Mouse (Mus musculus) kidney, embryonic 16.5 days (tissue): Measurements from ENCODE around the gene Gm49380. TPM values are rescaled to one million over a fixed set of nuclear protein-coding genes. Genes with fewer than 3 reads are reported as not detected.
A peak's percentile ranks its signal among the peaks of the same experiment; 100 is the strongest.

Source experiments
- ATAC-seq: fragments of 200-750 bp; cut with Nextera tagmentation; 2 replicates; pipeline ENCODE4 v1.8.0; 2017; ENCODE audit warnings: moderate TSS enrichment; ENCODE audit not compliant: low FRiP score, low TSS enrichment
- H3K27ac ChIP-seq: fragments of 300-500 bp; sonication (generic); 2 replicates; pipeline ENCODE4 v1.5.1; 2014; ENCODE audit warnings: low read length
- H3K27me3 ChIP-seq: fragments of 300-500 bp; sonication (generic); 2 replicates; pipeline ENCODE4 v1.6.1; 2014; ENCODE audit warnings: low read length, control low read depth, mixed read lengths; ENCODE audit not compliant: insufficient read depth
- H3K36me3 ChIP-seq: fragments of 300-500 bp; sonication (generic); 2 replicates; pipeline ENCODE4 v1.6.1; 2014; ENCODE audit warnings: low read length, control low read depth, mixed read lengths; ENCODE audit not compliant: insufficient read depth
- H3K4me1 ChIP-seq: fragments of 300-500 bp; sonication (generic); 2 replicates; pipeline ENCODE4 v1.6.1; 2014; ENCODE audit warnings: low read length, control low read depth, mixed read lengths; ENCODE audit not compliant: insufficient read depth
- H3K4me2 ChIP-seq: fragments of 300-500 bp; sonication (generic); replicated peaks from 2 replicates; pipeline ENCODE4 v1.6.1; 2014; ENCODE audit warnings: low read depth, low read length
- H3K4me3 ChIP-seq: fragments of 300-500 bp; sonication (generic); 2 replicates; pipeline ENCODE4 v1.5.1; 2014; ENCODE audit warnings: mild to moderate bottlenecking, low read length
- H3K9ac ChIP-seq: fragments of 300-500 bp; sonication (generic); replicated peaks from 2 replicates; pipeline ENCODE4 v1.6.1; 2014; ENCODE audit warnings: low read length
- H3K9me3 ChIP-seq: fragments of 300-500 bp; sonication (generic); 2 replicates; pipeline ENCODE4 v1.6.1; 2016; ENCODE audit warnings: low read length, control low read depth
- WGBS: fragments of 180-500 bp; shearing (Covaris S2); extraction: QIAGEN DNeasy Blood & Tissue Kit; methylation state at CpG from one replicate; pipeline ENCODE4 v1.1.7; 2014; 5-methylcytosine and 5-hydroxymethylcytosine counted together
- polyA plus RNA-seq: library from polyadenylated mRNA; unstranded; fragments of >200 nt; fragmentation: Nextera tagmentation; extraction: Ambion mirVana; gene quantifications from 2 replicates; pipeline ENCODE4 v1.2.1, GENCODE M21; 2015

Gene Gm49380
- polyA plus RNA-seq, 1 experiment from 2014 or later: 0.25 TPM

DNA sequence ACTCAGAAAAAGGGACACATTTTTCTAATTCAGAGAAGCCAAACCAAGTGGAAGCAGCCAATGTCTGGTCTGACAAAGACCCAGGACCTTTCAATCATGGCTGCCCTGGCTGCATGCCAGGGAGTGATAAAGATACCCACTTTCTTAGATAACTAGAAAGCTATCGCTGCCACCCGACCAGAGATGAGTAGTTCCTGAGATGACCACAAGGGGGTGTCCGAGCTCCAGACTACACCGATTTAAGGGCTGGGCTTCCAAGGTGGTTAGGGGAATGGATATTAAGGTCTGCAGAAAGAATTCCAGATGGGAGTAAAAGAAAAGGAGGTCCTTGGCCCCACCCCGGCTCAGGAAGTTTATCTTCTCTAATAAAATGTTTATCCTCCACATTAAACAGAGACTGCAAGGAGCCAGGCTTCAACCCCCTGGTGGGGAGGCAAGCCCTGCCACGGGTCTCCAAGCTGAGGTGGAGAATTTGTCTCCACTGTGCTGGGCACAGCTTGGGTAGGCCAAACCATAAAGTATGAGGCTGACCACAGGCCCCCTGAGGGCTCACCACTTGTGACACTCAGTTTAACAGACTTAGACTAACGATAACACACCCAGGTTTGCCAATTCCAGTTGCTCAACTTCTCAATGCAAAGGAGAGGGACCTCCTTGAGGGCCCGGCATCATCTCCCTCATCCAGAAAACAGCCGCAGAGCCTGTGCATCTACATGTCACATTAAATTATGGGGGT lies 3.8 kb downstream of the Gm49380 start:
- 0 out of 2 replicates have a peak overlapping the region, but pooled peaks have one; percentile 4 for H3K27ac ChIP-seq

DNA sequence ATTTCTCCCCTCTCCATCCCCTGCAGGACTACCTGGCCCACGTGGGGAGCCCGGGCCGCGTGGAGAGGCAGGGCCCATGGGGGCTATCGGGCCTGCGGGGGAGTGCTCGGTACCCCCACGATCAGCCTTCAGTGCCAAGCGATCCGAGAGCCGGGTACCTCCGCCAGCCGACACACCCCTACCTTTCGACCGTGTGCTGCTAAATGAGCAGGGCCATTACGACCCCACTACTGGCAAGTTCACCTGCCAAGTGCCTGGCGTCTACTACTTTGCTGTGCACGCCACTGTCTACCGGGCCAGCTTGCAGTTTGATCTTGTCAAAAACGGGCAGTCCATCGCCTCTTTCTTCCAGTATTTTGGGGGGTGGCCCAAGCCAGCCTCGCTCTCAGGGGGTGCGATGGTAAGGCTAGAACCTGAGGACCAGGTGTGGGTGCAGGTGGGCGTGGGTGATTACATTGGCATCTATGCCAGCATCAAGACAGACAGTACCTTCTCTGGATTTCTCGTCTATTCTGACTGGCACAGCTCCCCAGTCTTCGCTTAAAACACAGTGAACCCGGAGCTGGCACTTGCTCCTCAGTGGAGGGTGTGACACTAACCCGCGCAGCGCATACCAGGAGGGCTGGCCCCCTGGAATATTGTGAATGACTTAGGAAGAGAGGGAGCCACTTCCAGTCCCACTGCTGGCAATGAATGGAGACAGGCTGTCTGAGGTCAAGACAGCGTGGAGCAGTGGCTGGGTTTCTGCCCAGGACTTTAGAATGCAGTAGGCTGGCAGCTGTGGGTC lies 4.8 kb downstream of the Gm49380 start:
- Histone ChIP-seq H3K36me3 (peaks cover 17% of the 10 kb centered on the region), H3K27me3 (no peaks in the 10 kb centered on the region), H3K4me1 (peaks cover 57% of the 10 kb centered on the region), H3K27ac (peak overlapping the region; percentile 84; the same call in 1 of the 2 replicates), H3K4me2 (peak overlapping the region; percentile 47; the same call in 1 of the 2 replicates), H3K4me3 (0 out of 2 replicates have a peak overlapping the region, but pooled peaks have one; percentile 28), H3K9ac (peak overlapping the region; percentile 43), H3K9me3 (no peaks in the 10 kb centered on the region)
- WGBS: 76% methylated on average over 31 of the region's 31 CpGs
- no peak for ATAC-seq

More for the DNA sequence above, 3.8 kb downstream of the Gm49380 start:
- Histone ChIP-seq H3K4me1 (peaks cover 57% of the 10 kb centered on the region), H3K4me2 (peak overlapping the region; percentile 47), H3K27me3 (no peaks in the 10 kb centered on the region), H3K36me3 (peaks cover 17% of the 10 kb centered on the region), H3K9me3 (no peaks in the 10 kb centered on the region), H3K4me3 (peak overlapping the region; percentile 22), H3K9ac (peak overlapping the region; percentile 48)
- no peak for ATAC-seq
- 21% methylated on average over 9 of the region's 9 CpGs for WGBS

DNA sequence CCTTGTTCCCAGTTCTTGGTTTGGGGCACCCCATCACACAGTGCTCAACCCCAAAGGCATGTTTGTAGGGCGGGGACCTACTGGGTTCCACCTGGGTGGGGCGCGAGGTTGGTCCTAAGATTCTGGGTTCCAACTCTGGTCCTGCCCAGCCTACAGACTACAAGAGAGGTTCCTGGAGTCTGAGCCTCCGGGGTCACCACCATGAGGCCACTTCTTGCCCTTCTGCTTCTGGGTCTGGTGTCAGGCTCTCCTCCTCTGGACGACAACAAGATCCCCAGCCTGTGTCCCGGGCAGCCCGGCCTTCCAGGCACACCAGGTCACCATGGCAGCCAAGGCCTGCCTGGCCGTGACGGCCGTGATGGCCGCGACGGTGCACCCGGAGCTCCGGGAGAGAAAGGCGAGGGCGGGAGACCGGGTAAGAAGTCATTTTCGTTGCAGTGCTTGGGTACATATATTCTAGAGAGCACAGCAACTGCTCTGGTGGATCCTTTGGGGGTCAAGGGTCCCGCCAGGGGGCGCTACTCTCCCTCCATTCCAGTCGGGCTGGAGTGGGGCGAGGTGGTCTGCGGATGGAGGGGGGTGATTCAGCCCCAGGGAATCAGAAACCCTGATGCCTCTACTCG lies 5.6 kb downstream of the Gm49380 start:
- no peaks in the 10 kb centered on the region for H3K9me3 ChIP-seq
- H3K4me3 ChIP-seq: peak overlapping the region; percentile 28
- H3K36me3 ChIP-seq: peaks cover 17% of the 10 kb centered on the region
- no peaks in the 10 kb centered on the region for H3K27me3 ChIP-seq
- WGBS: 31% methylated on average over 25 of the region's 25 CpGs
- H3K27ac ChIP-seq: peak overlapping the region; percentile 84
- peaks cover 57% of the 10 kb centered on the region for H3K4me1 ChIP-seq
- ATAC-seq: peak; percentile 10
- peak overlapping the region; percentile 39 for H3K9ac ChIP-seq
- H3K4me2 ChIP-seq: peak overlapping the region; percentile 46

DNA sequence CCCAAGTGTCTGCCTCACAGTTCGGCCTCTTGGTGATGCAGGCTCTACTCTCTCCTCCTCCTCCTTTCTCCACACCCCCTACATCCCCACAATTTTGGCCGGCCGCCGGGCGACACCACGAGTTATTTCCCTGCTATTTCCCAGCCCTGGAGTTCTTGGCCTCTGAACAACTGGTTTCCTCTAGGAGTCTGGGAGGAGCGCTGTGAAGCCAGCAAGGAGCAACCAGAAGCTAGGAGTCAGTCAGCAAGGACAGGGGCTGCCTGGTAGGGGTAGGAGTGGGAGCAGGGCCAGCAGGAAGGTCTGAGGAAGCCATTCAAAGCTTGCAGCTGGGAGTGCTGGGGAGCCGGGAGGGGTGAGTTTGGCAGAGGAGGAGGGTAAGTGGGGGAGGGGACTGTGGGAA lies 6.2 kb downstream of the Gm49380 start, which contains the start of gene C1qtnf5:
TSS of gene C1qtnf5 (plus strand) at position 136 of the 400 bp plus-strand sequence.
- peak within 1 kb of the TSS; percentile 39 for H3K9ac ChIP-seq
- H3K9me3 ChIP-seq: no peaks in the 10 kb centered on the region
- H3K4me2 ChIP-seq: peak within 1 kb of the TSS; percentile 46
- no peaks in the 10 kb centered on the region for H3K27me3 ChIP-seq
- peaks cover 59% of the 10 kb centered on the region for H3K4me1 ChIP-seq
- peaks cover 17% of the 10 kb centered on the region for H3K36me3 ChIP-seq
- peak within 1 kb of the TSS; percentile 28 for H3K4me3 ChIP-seq
- peak within 1 kb of the TSS; percentile 84 for H3K27ac ChIP-seq
- WGBS: 24% methylated on average over 8 of the region's 8 CpGs
- peak; percentile 78 for ATAC-seq

DNA sequence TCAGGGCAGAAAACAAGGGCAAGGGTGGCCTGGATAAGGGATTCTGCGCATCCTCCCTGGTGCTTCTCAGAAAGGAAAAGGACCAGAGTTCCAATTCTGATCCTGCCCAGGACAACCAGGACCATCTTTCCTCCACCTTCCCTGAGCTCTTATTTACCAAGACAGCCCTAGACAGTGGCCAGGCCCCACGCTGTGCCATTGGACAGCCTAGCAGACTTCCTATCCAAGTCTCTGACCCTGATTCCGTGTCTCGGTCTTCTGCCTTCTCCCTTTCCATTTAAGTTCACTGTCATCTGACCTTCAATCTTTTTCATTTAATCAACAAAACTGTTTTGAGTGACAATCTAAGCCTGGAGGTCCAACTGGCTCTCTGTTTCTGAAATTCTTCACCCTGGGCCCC lies 6.7 kb downstream of the Gm49380 start:
- no peaks in the 10 kb centered on the region for H3K27me3 ChIP-seq
- no peak for ATAC-seq
- no peak overlapping the region for H3K4me3 ChIP-seq
- H3K4me2 ChIP-seq: no peak overlapping the region
- no peaks in the 10 kb centered on the region for H3K9me3 ChIP-seq
- no peak overlapping the region; the same call in 1 of the 2 replicates for H3K27ac ChIP-seq
- H3K36me3 ChIP-seq: peaks cover 17% of the 10 kb centered on the region
- no peak overlapping the region for H3K9ac ChIP-seq
- WGBS: 61% methylated on average over 4 of the region's 4 CpGs
- peaks cover 60% of the 10 kb centered on the region for H3K4me1 ChIP-seq

DNA sequence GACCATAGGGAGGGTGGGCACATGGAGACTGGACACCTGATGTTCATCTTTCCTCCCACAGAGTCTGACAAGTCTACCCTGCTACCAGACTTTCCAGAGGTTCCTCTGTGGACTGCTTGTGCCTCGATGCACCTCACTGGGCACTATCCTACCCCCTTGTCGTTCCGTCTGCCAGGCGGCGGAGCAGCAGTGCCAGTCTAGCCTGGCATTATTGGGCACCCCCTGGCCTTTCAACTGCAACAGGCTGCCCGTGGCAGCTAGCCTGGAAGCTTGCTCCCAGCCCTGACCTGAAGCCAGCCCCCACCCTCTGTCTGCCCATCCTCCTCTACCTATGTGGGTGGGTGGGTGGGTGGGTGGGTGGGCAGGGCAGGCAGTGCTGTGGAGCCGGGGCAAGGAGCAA lies 7.1 kb downstream of the Gm49380 start:
- H3K4me3 ChIP-seq: no peak overlapping the region
- H3K4me2 ChIP-seq: no peak overlapping the region
- H3K4me1 ChIP-seq: peaks cover 64% of the 10 kb centered on the region
- no peak overlapping the region for H3K9ac ChIP-seq
- peaks cover 17% of the 10 kb centered on the region for H3K36me3 ChIP-seq
- H3K27me3 ChIP-seq: no peaks in the 10 kb centered on the region
- WGBS: 72% methylated on average over 7 of the region's 7 CpGs
- H3K27ac ChIP-seq: no peak overlapping the region
- no peaks in the 10 kb centered on the region for H3K9me3 ChIP-seq
- ATAC-seq: no peak

DNA sequence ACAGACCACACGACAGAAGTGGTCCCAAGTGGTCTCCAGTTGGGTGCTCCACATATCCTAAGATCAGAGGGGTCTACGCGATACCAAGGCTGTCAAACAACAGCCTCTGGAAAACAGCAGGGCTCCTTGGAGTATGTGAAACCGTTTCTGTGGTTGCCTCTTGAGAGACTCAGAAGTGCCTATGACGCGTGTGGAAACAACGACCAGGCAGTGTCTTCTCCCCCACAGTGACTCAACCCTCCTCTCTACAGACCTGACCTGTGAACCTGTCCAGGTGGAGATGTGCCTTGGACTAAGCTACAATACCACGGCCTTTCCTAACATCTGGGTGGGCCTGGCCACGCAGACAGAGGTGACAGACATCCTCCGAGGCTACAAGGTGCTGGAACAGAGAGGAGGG lies 7.5 kb downstream of the Gm49380 start:
- ATAC-seq: no peak
- H3K27me3 ChIP-seq: no peaks in the 10 kb centered on the region
- 77% methylated on average over 10 of the region's 10 CpGs for WGBS
- H3K4me3 ChIP-seq: no peak overlapping the region
- H3K9ac ChIP-seq: no peak overlapping the region
- no peak overlapping the region for H3K27ac ChIP-seq
- no peaks in the 10 kb centered on the region for H3K9me3 ChIP-seq
- no peak overlapping the region for H3K4me2 ChIP-seq
- H3K36me3 ChIP-seq: peaks cover 17% of the 10 kb centered on the region
- peaks cover 64% of the 10 kb centered on the region for H3K4me1 ChIP-seq

DNA sequence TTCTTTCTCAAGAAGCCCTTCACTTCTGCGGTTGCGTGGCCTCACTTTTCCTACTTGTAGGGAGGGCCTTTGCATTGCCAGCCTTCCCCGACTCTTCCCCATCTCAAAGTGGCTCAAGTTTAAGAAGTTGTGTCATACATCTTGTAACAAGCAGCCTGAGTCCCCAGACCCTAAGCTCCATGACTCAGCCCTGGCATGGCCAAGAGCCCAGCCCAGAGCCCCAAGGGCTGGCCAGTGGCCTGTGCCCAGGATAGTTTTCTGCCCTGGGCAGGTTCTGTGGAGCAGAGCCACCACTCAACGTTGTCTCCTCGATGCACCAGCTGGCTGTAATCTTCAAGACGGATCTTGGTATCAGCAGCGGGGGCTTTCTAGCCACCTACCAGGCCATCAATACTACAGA lies 8.4 kb downstream of the Gm49380 start:
- Histone ChIP-seq H3K36me3 (peaks cover 11% of the 10 kb centered on the region), H3K4me2 (no peak overlapping the region), H3K27me3 (no peaks in the 10 kb centered on the region), H3K4me1 (peaks cover 55% of the 10 kb centered on the region), H3K27ac (no peak overlapping the region), H3K9ac (no peak overlapping the region), H3K4me3 (no peak overlapping the region), H3K9me3 (no peaks in the 10 kb centered on the region)
- no peak for ATAC-seq
- WGBS: 89% methylated on average over 7 of the region's 7 CpGs

DNA sequence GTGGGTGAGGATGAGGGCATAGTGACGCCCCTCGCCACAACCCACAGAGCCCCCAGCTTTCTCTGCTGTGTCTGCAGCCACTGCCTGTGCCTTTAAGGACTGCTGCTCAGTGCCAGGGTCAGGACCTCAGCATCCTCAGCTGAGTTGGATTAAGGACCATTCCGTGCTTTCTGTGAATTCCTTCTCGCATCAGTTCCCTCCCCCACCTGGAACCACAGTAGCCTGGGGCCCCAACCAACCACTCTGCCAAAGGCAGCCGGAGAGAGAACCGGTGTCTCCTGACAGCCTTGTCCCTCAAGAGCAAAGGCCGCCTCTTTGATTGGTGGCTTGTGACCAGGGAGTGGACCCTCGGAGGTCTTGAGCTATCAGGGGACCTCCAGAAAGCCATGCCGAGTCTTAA lies 11.8 kb downstream of the Gm49380 start, which contains the start of gene Mfrp:
TSS of gene Mfrp (plus strand) at position 240 of the 400 bp plus-strand sequence.
- Histone ChIP-seq H3K27me3 (no peaks in the 10 kb centered on the region), H3K4me2 (no peak within 1 kb of the TSS), H3K9ac (no peak within 1 kb of the TSS), H3K4me1 (peaks cover 21% of the 10 kb centered on the region), H3K9me3 (no peaks in the 10 kb centered on the region), H3K36me3 (peaks cover 11% of the 10 kb centered on the region), H3K27ac (no peak within 1 kb of the TSS), H3K4me3 (no peak within 1 kb of the TSS)
- ATAC-seq: 0 out of 2 replicates have a peak, but pooled peaks have one; percentile 29
- WGBS: 38% methylated on average over 9 of the region's 9 CpGs
